Mouse (Mus musculus): Measurements from ENCODE around the gene Olfr745. TPM values are rescaled to one million over a fixed set of nuclear protein-coding genes. Genes with fewer than 3 reads are reported as not detected.

The Olfr745 gene
- polyA plus RNA-seq (2012; rRNA removed): not detected in 2 replicates

DNA sequence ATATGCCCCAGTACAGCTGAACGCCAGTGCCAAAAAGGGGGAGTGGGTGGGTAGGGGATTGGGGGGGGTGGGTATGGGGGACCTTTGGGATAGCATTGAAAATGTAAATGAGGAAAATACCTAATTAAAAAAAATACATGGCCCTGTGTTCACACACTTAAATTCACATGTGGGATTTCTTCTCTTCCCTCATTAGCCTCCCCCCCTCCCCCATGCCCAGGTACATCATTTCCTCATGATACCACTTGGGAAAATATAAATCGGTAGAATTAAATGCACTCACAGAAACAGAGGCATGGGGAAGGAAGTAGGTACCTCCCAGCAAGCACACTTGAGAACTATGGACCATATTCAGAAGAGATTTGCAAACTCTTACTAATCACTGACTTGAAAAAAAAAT is at the start of gene Olfr745:
Gene Olfr745, plus strand, starts transcription at position 301 of the 400 bp plus-strand sequence.
- H3K4me1 ChIP-seq (ENCODE audit: control insufficient read depth, insufficient read depth, insufficient read length, low read length): no peaks in the 10 kb centered on the region
- TF ChIP-seq POLR2A (IDR thresholded peaks at IDR 0.05; ENCODE audit: low read depth, low read length) (no peak), CTCF (IDR thresholded peaks at IDR 0.05; ENCODE audit: extremely low read depth, insufficient read length, insufficient replicate concordance, low read depth, low read length) (no peak)
- no peaks in the 10 kb centered on the region for H3K36me3 ChIP-seq (ENCODE audit: control insufficient read depth, insufficient read depth, low read length)
- no peak within 1 kb of the TSS for H3K4me3 ChIP-seq (ENCODE audit: low read depth, low read length)
- no peaks in the 10 kb centered on the region for H3K27me3 ChIP-seq (ENCODE audit: control insufficient read depth, insufficient read depth, low read length)
- H3K27ac ChIP-seq (ENCODE audit: insufficient read depth, low read depth, low read length): no peak within 1 kb of the TSS
- WGBS: 88% methylated on average over 2 of the region's 2 CpGs

DNA sequence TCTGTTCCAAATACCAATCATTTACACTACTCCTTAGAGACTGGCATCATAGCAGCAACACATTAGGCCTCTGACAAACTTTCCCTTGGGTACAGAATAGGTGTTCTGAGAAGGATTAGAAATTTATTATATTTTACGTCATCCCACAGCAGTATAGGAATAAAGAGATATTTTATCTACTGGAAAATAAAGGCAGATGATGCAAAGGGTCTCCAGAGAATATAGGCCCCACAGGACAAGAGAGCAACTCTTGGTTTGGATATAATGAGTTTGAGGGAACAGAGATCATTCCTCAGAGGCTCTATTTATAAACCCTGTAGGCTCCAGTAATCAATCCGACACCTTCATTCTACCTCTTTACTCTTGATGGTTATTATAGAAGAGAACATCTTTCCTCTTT is 24.6 kb upstream of the Olfr745 start, which contains the start of gene Olfr744:
Gene Olfr744, plus strand, starts transcription at position 301 of the 400 bp plus-strand sequence.
- WGBS: 87% methylated on average over 2 of the region's 2 CpGs
- Histone ChIP-seq H3K4me3 (ENCODE audit: low read depth, low read length) (no peak within 1 kb of the TSS), H3K4me1 (ENCODE audit: control insufficient read depth, insufficient read depth, insufficient read length, low read length) (no peaks in the 10 kb centered on the region), H3K27me3 (ENCODE audit: control insufficient read depth, insufficient read depth, low read length) (no peaks in the 10 kb centered on the region), H3K36me3 (ENCODE audit: control insufficient read depth, insufficient read depth, low read length) (no peaks in the 10 kb centered on the region), H3K27ac (ENCODE audit: insufficient read depth, low read depth, low read length) (no peak within 1 kb of the TSS)
- TF ChIP-seq CTCF (IDR thresholded peaks at IDR 0.05; ENCODE audit: extremely low read depth, insufficient read length, insufficient replicate concordance, low read depth, low read length) (no peak), POLR2A (IDR thresholded peaks at IDR 0.05; ENCODE audit: low read depth, low read length) (no peak)

DNA sequence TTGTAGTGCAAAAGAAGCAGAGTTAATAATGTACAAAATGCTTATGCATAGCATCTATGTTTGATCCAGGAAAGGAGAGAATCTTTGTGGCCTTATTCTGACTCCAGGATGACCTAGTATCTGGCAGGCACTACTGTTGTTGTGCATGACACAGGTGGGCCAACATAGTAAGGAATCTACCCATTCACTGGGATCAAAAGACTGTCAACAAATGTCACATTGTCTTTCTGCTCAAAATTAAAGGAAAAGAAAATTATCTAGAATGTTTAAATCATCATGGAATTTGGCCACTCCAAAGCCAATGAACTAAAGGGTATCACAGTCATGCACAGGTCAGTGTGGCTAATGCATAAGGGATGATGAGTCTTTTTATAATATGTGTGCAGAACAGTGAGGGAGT is 7.6 kb downstream of the Olfr745 start, which contains the start of gene Olfr746:
Gene Olfr746, plus strand, starts transcription at position 301 of the 400 bp plus-strand sequence.
- no peaks in the 10 kb centered on the region for H3K4me1 ChIP-seq (ENCODE audit: control insufficient read depth, insufficient read depth, insufficient read length, low read length)
- no peaks in the 10 kb centered on the region for H3K27me3 ChIP-seq (ENCODE audit: control insufficient read depth, insufficient read depth, low read length)
- H3K36me3 ChIP-seq (ENCODE audit: control insufficient read depth, insufficient read depth, low read length): no peaks in the 10 kb centered on the region
- H3K4me3 ChIP-seq (ENCODE audit: low read depth, low read length): no peak within 1 kb of the TSS
- no peak within 1 kb of the TSS for H3K27ac ChIP-seq (ENCODE audit: insufficient read depth, low read depth, low read length)
- TF ChIP-seq CTCF (IDR thresholded peaks at IDR 0.05; ENCODE audit: extremely low read depth, insufficient read length, insufficient replicate concordance, low read depth, low read length) (no peak), POLR2A (IDR thresholded peaks at IDR 0.05; ENCODE audit: low read depth, low read length) (no peak)

DNA sequence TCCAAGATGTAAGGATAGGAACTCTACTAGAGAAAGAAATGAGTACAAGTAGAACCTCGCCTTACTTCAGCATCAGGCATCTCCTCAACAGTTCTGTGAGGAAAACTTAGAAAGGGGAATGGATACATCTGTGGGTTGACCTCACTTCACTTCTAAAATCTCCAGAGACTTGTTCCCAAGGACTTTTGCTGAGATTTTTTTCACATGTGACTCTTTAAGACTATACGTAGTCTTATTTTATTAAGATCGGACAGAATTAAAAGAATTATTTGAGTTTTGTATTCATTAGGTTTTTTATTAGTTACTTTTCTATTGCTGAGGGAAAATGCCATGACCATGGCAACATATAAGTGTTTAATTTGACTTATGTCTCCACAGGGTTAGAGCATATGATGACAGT is 53.9 kb downstream of the Olfr745 start, which contains the start of gene Olfr747:
Gene Olfr747, minus strand, starts transcription at position 101 of the 400 bp plus-strand sequence.
- Histone ChIP-seq H3K27ac (ENCODE audit: insufficient read depth, low read depth, low read length) (no peak within 1 kb of the TSS), H3K36me3 (ENCODE audit: control insufficient read depth, insufficient read depth, low read length) (no peaks in the 10 kb centered on the region), H3K4me3 (ENCODE audit: low read depth, low read length) (no peak within 1 kb of the TSS), H3K4me1 (ENCODE audit: control insufficient read depth, insufficient read depth, insufficient read length, low read length) (no peaks in the 10 kb centered on the region), H3K27me3 (ENCODE audit: control insufficient read depth, insufficient read depth, low read length) (no peaks in the 10 kb centered on the region)
- no peak for TF ChIP-seq POLR2A (IDR thresholded peaks at IDR 0.05; ENCODE audit: low read depth, low read length)
- TF ChIP-seq CTCF (IDR thresholded peaks at IDR 0.05; ENCODE audit: extremely low read depth, insufficient read length, insufficient replicate concordance, low read depth, low read length): no peak
- 90% methylated on average over 3 of the region's 3 CpGs for WGBS

Other genes with a start within 250 kb of the Olfr745 start
- not detected in 2 replicates for gene Olfr738, start 231.8 kb upstream of the Olfr745 start, polyA plus RNA-seq (2012; rRNA removed)
- not detected in 2 replicates for gene Olfr739, start 220.8 kb upstream of the Olfr745 start, polyA plus RNA-seq (2012; rRNA removed)
- gene Olfr740, start 193.8 kb upstream of the Olfr745 start, polyA plus RNA-seq (2012; rRNA removed): not detected in 2 replicates
- not detected in 2 replicates for gene Olfr741, start 166.7 kb upstream of the Olfr745 start, polyA plus RNA-seq (2012; rRNA removed)
- not detected in 2 replicates for gene Olfr742, start 135.8 kb upstream of the Olfr745 start, polyA plus RNA-seq (2012; rRNA removed)
- not detected in 2 replicates for gene Olfr743, start 117.5 kb upstream of the Olfr745 start, polyA plus RNA-seq (2012; rRNA removed)
- not detected in 2 replicates for gene Olfr744, start 24.5 kb upstream of the Olfr745 start, polyA plus RNA-seq (2012; rRNA removed)
- not detected in 2 replicates for gene Olfr746, start 7.7 kb downstream of the Olfr745 start, polyA plus RNA-seq (2012; rRNA removed)
- not detected in 2 replicates for gene Olfr747, start 53.8 kb downstream of the Olfr745 start, polyA plus RNA-seq (2012; rRNA removed)
- not detected in 2 replicates for gene Olfr748, start 68.0 kb downstream of the Olfr745 start, polyA plus RNA-seq (2012; rRNA removed)
- gene Olfr749, start 105.7 kb downstream of the Olfr745 start, polyA plus RNA-seq (2012; rRNA removed): not detected in 2 replicates
- gene Ttc5, start 146.1 kb downstream of the Olfr745 start, polyA plus RNA-seq (2012; rRNA removed): 6.8 and 13.5 TPM in 2 replicates
- gene Ccnb1ip1, start 168.3 kb downstream of the Olfr745 start, polyA plus RNA-seq (2012; rRNA removed): not detected in 2 replicates
- 2.9 and 5.8 TPM in 2 replicates for gene Parp2, start 168.5 kb downstream of the Olfr745 start, polyA plus RNA-seq (2012; rRNA removed)
- gene Tep1, start 231.2 kb downstream of the Olfr745 start, polyA plus RNA-seq (2012; rRNA removed): 48.1 and 105 TPM in 2 replicates

Data from small intestine, adult 2 months (tissue).